Mouse (Mus musculus): ENCODE measurements around the gene Vmn1r75.

Vmn1r75 gene

GRCm38 (mm10) chr7:11874330-11874729, at the start of gene Vmn1r75:
Gene Vmn1r75 (plus strand): TSS chr7:11874630.
- DNase-seq: no peak

- no peak for DNase-seq
Measured at GRCm38 (mm10) chr7:11833680-11834079, 40.8 kb upstream of the Vmn1r75 start, which contains the start of gene Vmn1r74. Gene Vmn1r74 (plus strand): TSS chr7:11833980.

All from B cell, adult 2 months (primary cell).